7 mouse cellular contexts compared by ENCODE assay signal in genomic region chr2:14738927-14739326, GRCm38 (mm10).
DNase-seq lines count a peak whose midpoint lies in the region; ATAC-seq lines count a peak whose summit lies in the region.

No protein-coding gene starts in this region.

- H3K9me3 ChIP-seq in hindbrain, embryonic 14.5 days (ENCODE audit: control insufficient read depth, low read length), result no peaks in the 10 kb centered on the region
- no peaks in the 10 kb centered on the region for H3K9me3 ChIP-seq in midbrain, embryonic 11.5 days (ENCODE audit: control insufficient read depth, low read length)

- H3K4me3 ChIP-seq in hindbrain, embryonic 14.5 days (replicated peaks; ENCODE audit: low read length), result no peak overlapping the region
- H3K4me3 ChIP-seq in midbrain, embryonic 11.5 days (ENCODE audit: low read depth, low read length), result no peak overlapping the region

- H3K36me3 ChIP-seq in hindbrain, embryonic 14.5 days (replicated peaks; ENCODE audit: control insufficient read depth, insufficient read depth), result no peaks in the 10 kb centered on the region
- H3K36me3 ChIP-seq in midbrain, embryonic 11.5 days (ENCODE audit: control insufficient read depth, insufficient read depth, low read length), result no peaks in the 10 kb centered on the region

- peaks cover 17% of the 10 kb centered on the region; the same call in 1 of the 2 replicates for H3K4me1 ChIP-seq in hindbrain, embryonic 14.5 days (replicated peaks; ENCODE audit: control insufficient read depth, insufficient read depth, low read length)
- no peaks in the 10 kb centered on the region for H3K4me1 ChIP-seq in midbrain, embryonic 11.5 days (ENCODE audit: control insufficient read depth, insufficient read depth, low read length)

- no peaks in the 10 kb centered on the region for H3K27me3 ChIP-seq in hindbrain, embryonic 14.5 days (ENCODE audit: control insufficient read depth, insufficient read depth, low read length)
- H3K27me3 ChIP-seq in midbrain, embryonic 11.5 days (ENCODE audit: control insufficient read depth, insufficient read depth, low read length), result no peaks in the 10 kb centered on the region

- H3K4me2 ChIP-seq in hindbrain, embryonic 14.5 days (replicated peaks), result peak overlapping the region; percentile 48
- H3K4me2 ChIP-seq in midbrain, embryonic 11.5 days, result no peak overlapping the region

- WGBS in hindbrain, embryonic 14.5 days, result 26% methylated on average over 9 of the region's 9 CpGs
- 52% methylated on average over 9 of the region's 9 CpGs for WGBS in midbrain, embryonic 11.5 days

- H3K9ac ChIP-seq in hindbrain, embryonic 14.5 days, result peak overlapping the region; percentile 41; the same call in 1 of the 2 replicates
- H3K9ac ChIP-seq in midbrain, embryonic 11.5 days (ENCODE audit: low read length), result 0 out of 2 replicates have a peak overlapping the region, but pooled peaks have one; percentile 18

- DNase-seq in brain, adult 2 months (ENCODE audit: low read depth, low spot score), result peak; percentile 91
- DNase-seq in cerebellum, adult 9-11 months, result peak; percentile 17
- peak; percentile 46 for DNase-seq in hindbrain, embryonic 14.5 days (ENCODE audit: low spot score)
- peak; percentile 85 for DNase-seq in midbrain, embryonic 11.5 days (ENCODE audit: low spot score, missing footprints)
- no peak for DNase-seq in kidney, adult 8-10 months
- DNase-seq in spleen, postnatal 4 days (ENCODE audit: low spot score in 2 of 2), result no peak

- H3K27ac ChIP-seq in hindbrain, embryonic 14.5 days, result peak overlapping the region; percentile 70; the same call in 1 of the 2 replicates
- H3K27ac ChIP-seq in midbrain, embryonic 11.5 days (ENCODE audit: low read depth, low read length), result no peak overlapping the region

- ATAC-seq in hindbrain, embryonic 14.5 days (ENCODE audit: low FRiP score), result peak; percentile 70; the same call in 1 of the 2 replicates
- ATAC-seq in midbrain, embryonic 11.5 days (ENCODE audit: low FRiP score), result peak; percentile 30; the same call in 1 of the 2 replicates
- no peak for ATAC-seq in monocyte, adult 5-6 weeks (replicated peaks; ENCODE audit: insufficient number of reproducible peaks, low FRiP score, low TSS enrichment, poor library complexity, severe bottlenecking)

Comparison
In these comparisons a context has a peak if more than half of its experiments do, and no peak if none do; other contexts are left out.
1. DNase-seq: peak in brain, adult 2 months (single experiment), cerebellum, adult 9-11 months (single experiment), hindbrain, embryonic 14.5 days (single experiment) and midbrain, embryonic 11.5 days (single experiment); none in kidney, adult 8-10 months (0 of 2) and spleen, postnatal 4 days (0 of 2).